In the genomic region with DNA sequence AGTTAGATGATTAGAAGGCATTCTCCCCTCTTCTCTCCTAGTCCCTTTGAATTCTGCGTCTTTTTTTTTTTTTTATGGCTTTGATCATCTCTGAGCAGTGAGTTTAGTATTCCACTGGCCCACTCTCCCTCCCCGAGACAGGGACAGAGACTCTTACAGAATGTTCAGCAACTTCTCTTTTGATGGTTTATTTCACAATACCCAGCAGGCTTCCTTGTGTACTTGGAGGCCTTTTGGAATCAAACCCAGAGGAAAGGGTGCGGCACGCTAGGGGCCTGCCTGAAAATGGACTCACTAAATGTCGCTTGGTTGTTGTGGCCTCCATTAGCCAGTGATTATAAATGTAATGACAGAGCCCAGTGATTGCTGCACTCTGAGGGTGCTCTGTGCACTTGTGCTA, we compare ENCODE assay signal across 16 mouse cellular contexts.
"Had no signal": no experiment of that assay in that cellular context is flagged by ENCODE, and none has a peak within 500 bp of the region (broad histone marks: within the 10 kb centered on the region; RNA-seq: fewer than 3 reads in every experiment).

No protein-coding gene starts in this region.

- H3K4me2 ChIP-seq: limb, embryonic 13.5 days; liver, embryonic 12.5 days; liver, embryonic 15.5 days; lung, embryonic 14.5 days had no signal

- H3K9me3 ChIP-seq: limb, embryonic 10.5 days; limb, embryonic 13.5 days; liver, embryonic 12.5 days; liver, embryonic 15.5 days had no signal

- DNase-seq: kidney, adult 18-20 months; kidney, adult 9 months; kidney, postnatal 14 days; kidney, postnatal 4 days; liver; lung, embryonic 14.5 days; thymus, adult 18-20 months; thymus, postnatal 36 days had no signal

- H3K4me3 ChIP-seq: limb, embryonic 10.5 days; limb, embryonic 13.5 days; liver, embryonic 12.5 days; liver, embryonic 15.5 days had no signal

- ATAC-seq: inflammation-experienced regulatory T-cells, adult 6 months; intestine, embryonic 16.5 days; liver, embryonic 12.5 days; lung, postnatal 0 days had no signal

- H3K27ac ChIP-seq: limb, embryonic 10.5 days; limb, embryonic 13.5 days; liver, embryonic 12.5 days; liver, embryonic 15.5 days; macrophage had no signal

- H3K9ac ChIP-seq: limb, embryonic 13.5 days; liver, embryonic 12.5 days; liver, embryonic 15.5 days; lung, embryonic 14.5 days had no signal

- H3K4me1 ChIP-seq: liver, embryonic 12.5 days; liver, embryonic 15.5 days had no signal

- H3K36me3 ChIP-seq: limb, embryonic 10.5 days; limb, embryonic 13.5 days; liver, embryonic 12.5 days; liver, embryonic 15.5 days had no signal
